Mouse (Mus musculus): Measurements from ENCODE around the gene Rbm41.

Rbm41 gene

GRCm38 (mm10) chrX:139997740-139998690 is at the start of gene Rbm41:
TSS of gene Rbm41 (minus strand) at chrX:139998595.
- ChIA-PET CTCF (interaction anchor here in 1 of 4 experiments (0.7 kb wide), 1 partner anchor 14 kb away, joined by 3 read pairs; no protein-coding TSS in a partner anchor), POLR2A (interaction anchor here in 3 of 4 experiments (0.9 to 2.0 kb wide), 8 partner anchors 9 to 185 kb away, joined by 3 to 5 read pairs (median 3); partner anchors contain the start of genes Nup62cl (in 1 of the 3) and Pih1h3b (in 1 of the 3))

GRCm38 (mm10) chrX:139998691-139999065 is 283 bp upstream of the Rbm41 start:
- ChIA-PET CTCF (no interaction called here), POLR2A (interaction anchor here in 2 of 4 experiments (0.8 to 2.0 kb wide), 6 partner anchors 10 to 387 kb away, joined by 3 to 5 read pairs (median 3); partner anchors contain the start of genes Nup62cl (in 1 of the 2) and Pih1h3b (in 1 of the 2))

GRCm38 (mm10) chrX:139982115-139982514 is 16.3 kb downstream of the Rbm41 start:
- ChIA-PET POLR2A (interaction anchor here in 2 of 4 experiments (0.6 to 1.1 kb wide), 2 partner anchors 15 to 20 kb away, joined by 3 to 4 read pairs; no protein-coding TSS in a partner anchor), CTCF (no interaction called here)

GRCm38 (mm10) chrX:139933507-139933906 is 64.9 kb downstream of the Rbm41 start:
- CTCF ChIA-PET = no interaction called here

GRCm38 (mm10) chrX:139932472-139932871 is 65.9 kb downstream of the Rbm41 start:
- POLR2A ChIA-PET = interaction anchor here in 1 of 4 experiments (1.0 kb wide), 1 partner anchor 31 kb away, joined by 3 read pairs; no protein-coding TSS in a partner anchor
- CTCF ChIA-PET = no interaction called here

More at GRCm38 (mm10) chrX:139933507-139933906, 64.9 kb downstream of the Rbm41 start:
- POLR2A ChIA-PET = interaction anchor here in 2 of 4 experiments (0.6 to 1.0 kb wide), 3 partner anchors 30 to 233 kb away, joined by 3 to 4 read pairs (median 3); no protein-coding TSS in a partner anchor

GRCm38 (mm10) chrX:139920572-139920971 is 77.8 kb downstream of the Rbm41 start:
- CTCF ChIA-PET = no interaction called here
- POLR2A ChIA-PET = no interaction called here

- POLR2A ChIA-PET = no interaction called here
- CTCF ChIA-PET = no interaction called here
Measured at GRCm38 (mm10) chrX:139891387-139891786, 107.0 kb downstream of the Rbm41 start.

GRCm38 (mm10) chrX:139883221-139883620 is 115.2 kb downstream of the Rbm41 start:
- POLR2A ChIA-PET = no interaction called here
- CTCF ChIA-PET = no interaction called here

- ChIA-PET POLR2A (no interaction called here), CTCF (no interaction called here)
Measured at GRCm38 (mm10) chrX:139877936-139878335, 120.5 kb downstream of the Rbm41 start.

GRCm38 (mm10) chrX:139877105-139877504 is 121.3 kb downstream of the Rbm41 start:
- ChIA-PET POLR2A (no interaction called here), CTCF (no interaction called here)

- ChIA-PET CTCF (no interaction called here), POLR2A (interaction anchor here in 2 of 4 experiments (0.7 to 1.7 kb wide), 2 partner anchors 62 to 88 kb away, joined by 3 to 5 read pairs; no protein-coding TSS in a partner anchor)
Measured at GRCm38 (mm10) chrX:139870938-139871791, 127.2 kb downstream of the Rbm41 start, which contains the start of gene Morc4. TSS of gene Morc4 (minus strand) at chrX:139871677.

GRCm38 (mm10) chrX:139870300-139870711 is 128.1 kb downstream of the Rbm41 start:
- POLR2A ChIA-PET = interaction anchor here in 2 of 4 experiments (0.7 to 1.7 kb wide), 2 partner anchors 63 to 87 kb away, joined by 3 to 5 read pairs; no protein-coding TSS in a partner anchor
- CTCF ChIA-PET = no interaction called here

GRCm38 (mm10) chrX:139859402-139859801 is 139.0 kb downstream of the Rbm41 start:
- ChIA-PET POLR2A (no interaction called here), CTCF (no interaction called here)

GRCm38 (mm10) chrX:139854795-139855194 is 143.6 kb downstream of the Rbm41 start:
- ChIA-PET POLR2A (no interaction called here), CTCF (no interaction called here)

GRCm38 (mm10) chrX:139841091-139841490 is 157.3 kb downstream of the Rbm41 start:
- ChIA-PET POLR2A (interaction anchor here in 1 of 4 experiments (0.8 kb wide), 1 partner anchor 37 kb away, joined by 3 read pairs; no protein-coding TSS in a partner anchor), CTCF (no interaction called here)

Measured in embryonic stem cell, embryonic (primary cell).